Mouse (Mus musculus): ENCODE data around the gene Rpap1. TPM values are rescaled to one million over a fixed set of nuclear protein-coding genes. Genes with fewer than 3 reads are reported as not detected.

Gene Rpap1
- polyA plus RNA-seq, 1 experiment from 2014 or later = 22.7 TPM

- Histone ChIP-seq H3K9me3 (replicated peaks) (no peaks in the 10 kb centered on the region), H3K4me3 (no peak overlapping the region), H3K4me2 (no peak overlapping the region), H3K27me3 (peaks cover 2% of the 10 kb centered on the region; the same call in 1 of the 2 replicates), H3K27ac (no peak overlapping the region), H3K4me1 (peaks cover 8% of the 10 kb centered on the region), H3K36me3 (ENCODE audit: poor library complexity, severe bottlenecking) (0 out of 2 replicates have a peak, but pooled peaks cover under 1% of the 10 kb centered on the region), H3K9ac (no peak overlapping the region)
- 80% methylated on average over 2 of the region's 2 CpGs for WGBS
- no peak for ATAC-seq
Observed at GRCm38 (mm10) chr2:119789996-119790395, 2.7 kb upstream of the Rpap1 start.

GRCm38 (mm10) chr2:119767246-119767645, 20.1 kb downstream of the Rpap1 start:
- no peak for ATAC-seq

GRCm38 (mm10) chr2:119763924-119764323, 23.4 kb downstream of the Rpap1 start:
- WGBS = 68% methylated on average over 4 of the region's 4 CpGs
- no peak overlapping the region for H3K27ac ChIP-seq
- no peak overlapping the region for H3K4me2 ChIP-seq
- peaks cover under 1% of the 10 kb centered on the region; the same call in 1 of the 2 replicates for H3K4me1 ChIP-seq
- H3K9ac ChIP-seq = no peak overlapping the region
- no peak overlapping the region for H3K4me3 ChIP-seq
- peaks cover 47% of the 10 kb centered on the region for H3K36me3 ChIP-seq (ENCODE audit: poor library complexity, severe bottlenecking)
- H3K9me3 ChIP-seq (replicated peaks) = no peaks in the 10 kb centered on the region
- ATAC-seq = no peak
- peaks cover 22% of the 10 kb centered on the region for H3K27me3 ChIP-seq

More at GRCm38 (mm10) chr2:119767246-119767645, 20.1 kb downstream of the Rpap1 start:
- H3K4me2 ChIP-seq = no peak overlapping the region
- no peak overlapping the region for H3K9ac ChIP-seq
- no peak overlapping the region for H3K27ac ChIP-seq
- no peaks in the 10 kb centered on the region for H3K27me3 ChIP-seq
- no peaks in the 10 kb centered on the region for H3K4me1 ChIP-seq
- no peak overlapping the region for H3K4me3 ChIP-seq
- peaks cover 80% of the 10 kb centered on the region for H3K36me3 ChIP-seq (ENCODE audit: poor library complexity, severe bottlenecking)
- H3K9me3 ChIP-seq (replicated peaks) = no peaks in the 10 kb centered on the region
- 90% methylated on average over 6 of the region's 6 CpGs for WGBS

- peaks cover 35% of the 10 kb centered on the region for H3K36me3 ChIP-seq (ENCODE audit: poor library complexity, severe bottlenecking)
- WGBS = 86% methylated on average over 1 of the region's 1 CpGs
- ATAC-seq = no peak
- H3K27ac ChIP-seq = no peak overlapping the region
- peaks cover 39% of the 10 kb centered on the region for H3K27me3 ChIP-seq
- no peak overlapping the region for H3K9ac ChIP-seq
- no peak overlapping the region for H3K4me3 ChIP-seq
- no peaks in the 10 kb centered on the region for H3K9me3 ChIP-seq (replicated peaks)
- H3K4me2 ChIP-seq = no peak overlapping the region
- H3K4me1 ChIP-seq = peaks cover 14% of the 10 kb centered on the region
Observed at GRCm38 (mm10) chr2:119762276-119762675, 25.1 kb downstream of the Rpap1 start.

- 0 out of 2 replicates have a peak within 1 kb of the TSS, but pooled peaks have one; percentile 62 for H3K4me3 ChIP-seq
Observed at GRCm38 (mm10) chr2:119760251-119760650, 27.1 kb downstream of the Rpap1 start, which contains the start of gene Ltk. Gene Ltk (minus strand): TSS chr2:119760431.

GRCm38 (mm10) chr2:119758844-119759835, 28.2 kb downstream of the Rpap1 start:
- Histone ChIP-seq H3K4me3 (peak overlapping the region; percentile 62), H3K9me3 (replicated peaks) (no peaks in the 10 kb centered on the region), H3K36me3 (ENCODE audit: poor library complexity, severe bottlenecking) (peaks cover 10% of the 10 kb centered on the region), H3K4me2 (peak overlapping the region; percentile 98), H3K27ac (no peak overlapping the region), H3K27me3 (peaks cover 52% of the 10 kb centered on the region), H3K4me1 (peaks cover 14% of the 10 kb centered on the region), H3K9ac (peak overlapping the region; percentile 70)
- no peak for ATAC-seq
- WGBS = 3% methylated on average over 43 of the region's 44 CpGs

More at GRCm38 (mm10) chr2:119760251-119760650, 27.1 kb downstream of the Rpap1 start, which contains the start of gene Ltk:
- peaks cover 14% of the 10 kb centered on the region for H3K4me1 ChIP-seq
- H3K4me2 ChIP-seq = peak within 1 kb of the TSS; percentile 98; the same call in 1 of the 2 replicates
- no peak within 1 kb of the TSS for H3K9ac ChIP-seq
- H3K36me3 ChIP-seq (ENCODE audit: poor library complexity, severe bottlenecking) = peaks cover 21% of the 10 kb centered on the region
- H3K9me3 ChIP-seq (replicated peaks) = no peaks in the 10 kb centered on the region
- 18% methylated on average over 9 of the region's 9 CpGs for WGBS
- no peak for ATAC-seq
- no peak within 1 kb of the TSS for H3K27ac ChIP-seq
- peaks cover 52% of the 10 kb centered on the region for H3K27me3 ChIP-seq

- Histone ChIP-seq H3K4me2 (peak overlapping the region; percentile 98), H3K27me3 (peaks cover 52% of the 10 kb centered on the region), H3K9ac (peak overlapping the region; percentile 70), H3K9me3 (replicated peaks) (no peaks in the 10 kb centered on the region), H3K4me1 (peaks cover 14% of the 10 kb centered on the region), H3K36me3 (ENCODE audit: poor library complexity, severe bottlenecking) (peaks cover 1% of the 10 kb centered on the region; the same call in 1 of the 2 replicates), H3K4me3 (peak overlapping the region; percentile 62), H3K27ac (no peak overlapping the region)
- ATAC-seq = peak; percentile 41; the same call in 1 of the 2 replicates
- WGBS = under 1% methylated on average over 51 of the region's 77 CpGs
Observed at GRCm38 (mm10) chr2:119758101-119758843, 29.1 kb downstream of the Rpap1 start.

- 3% methylated on average over 26 of the region's 31 CpGs for WGBS
- H3K4me3 ChIP-seq = peak overlapping the region; percentile 62
- peak; percentile 48; the same call in 1 of the 2 replicates for ATAC-seq
- H3K4me2 ChIP-seq = peak overlapping the region; percentile 98
- peak overlapping the region; percentile 70 for H3K9ac ChIP-seq
- peaks cover 14% of the 10 kb centered on the region for H3K4me1 ChIP-seq
- no peak overlapping the region for H3K27ac ChIP-seq
- no peaks in the 10 kb centered on the region for H3K36me3 ChIP-seq (ENCODE audit: poor library complexity, severe bottlenecking)
- H3K9me3 ChIP-seq (replicated peaks) = no peaks in the 10 kb centered on the region
- peaks cover 59% of the 10 kb centered on the region for H3K27me3 ChIP-seq
Observed at GRCm38 (mm10) chr2:119757601-119758100, 29.7 kb downstream of the Rpap1 start.

GRCm38 (mm10) chr2:119749260-119749659, 38.1 kb downstream of the Rpap1 start:
- peaks cover 6% of the 10 kb centered on the region for H3K4me1 ChIP-seq
- H3K9ac ChIP-seq = no peak overlapping the region
- no peak for ATAC-seq
- no peaks in the 10 kb centered on the region for H3K9me3 ChIP-seq (replicated peaks)
- WGBS = 81% methylated on average over 13 of the region's 13 CpGs
- no peak overlapping the region for H3K4me3 ChIP-seq
- H3K36me3 ChIP-seq (ENCODE audit: poor library complexity, severe bottlenecking) = no peaks in the 10 kb centered on the region
- peaks cover 35% of the 10 kb centered on the region for H3K27me3 ChIP-seq
- H3K4me2 ChIP-seq = no peak overlapping the region
- H3K27ac ChIP-seq = no peak overlapping the region

- H3K27me3 ChIP-seq = peaks cover 46% of the 10 kb centered on the region
- no peak overlapping the region for H3K27ac ChIP-seq
- no peak overlapping the region for H3K4me2 ChIP-seq
- no peak for ATAC-seq
- peaks cover 23% of the 10 kb centered on the region for H3K4me1 ChIP-seq
- H3K9ac ChIP-seq = no peak overlapping the region
- H3K36me3 ChIP-seq (ENCODE audit: poor library complexity, severe bottlenecking) = no peaks in the 10 kb centered on the region
- no peak overlapping the region for H3K4me3 ChIP-seq
- WGBS = 81% methylated on average over 7 of the region's 7 CpGs
- no peaks in the 10 kb centered on the region for H3K9me3 ChIP-seq (replicated peaks)
Observed at GRCm38 (mm10) chr2:119747554-119747953, 39.8 kb downstream of the Rpap1 start.

- Histone ChIP-seq H3K9me3 (replicated peaks) (no peaks in the 10 kb centered on the region), H3K27ac (no peak overlapping the region), H3K27me3 (peaks cover 52% of the 10 kb centered on the region), H3K4me3 (no peak overlapping the region), H3K9ac (no peak overlapping the region), H3K36me3 (ENCODE audit: poor library complexity, severe bottlenecking) (no peaks in the 10 kb centered on the region), H3K4me1 (peaks cover 41% of the 10 kb centered on the region), H3K4me2 (no peak overlapping the region)
- ATAC-seq = no peak
- WGBS = 3% methylated on average over 1 of the region's 1 CpGs
Observed at GRCm38 (mm10) chr2:119745281-119745680, 42.1 kb downstream of the Rpap1 start.
